Mouse (Mus musculus) lung, adult 10 weeks (tissue): ENCODE results near the gene Slc41a3. TPM values are rescaled to one million over a fixed set of nuclear protein-coding genes. Genes with fewer than 3 reads are reported as not detected.

ENCODE experiments used
- polyA plus RNA-seq: library from polyadenylated mRNA; stranded (reverse); fragments of 350-450 nt; fragmentation: Illumina TruSeq; extraction: RNeasy Lipid Tissue Mini Kit (QIAGEN cat#74804); gene quantifications from one replicate; pipeline ENCODE4 v1.2.3, GENCODE M21; 2014; ENCODE audit warnings: low read depth, low replicate concordance; ENCODE audit not compliant: insufficient read depth

Gene Slc41a3
- 5.4 TPM for polyA plus RNA-seq

GRCm38 (mm10) chr6:90604533-90605297, at the start of gene Slc41a3:
Slc41a3 (plus strand) TSS chr6:90604725.

Other genes starting within 250 kb of the Slc41a3 start
- 8.1 TPM for gene Zxdc, start 235.2 kb upstream of the Slc41a3 start, polyA plus RNA-seq
- 6.9 TPM for gene Cfap100, start 175.9 kb upstream of the Slc41a3 start, polyA plus RNA-seq
- 34.7 TPM for gene Klf15, start 142.1 kb upstream of the Slc41a3 start, polyA plus RNA-seq
- gene Aldh1l1, start 118.3 kb upstream of the Slc41a3 start, polyA plus RNA-seq = 12.2 TPM